Mouse (Mus musculus): ENCODE measurements at regions not wholly inside any gene's neighbourhood (a gene's known extent, or its start where the extent isn't known, plus 50 kb on each side); places are given as distances from the start of the nearest gene placed in this dataset.

GRCm38 (mm10) chr12:25254716-25255115 lies 157.8 kb upstream of the Id2 start:
- Histone ChIP-seq H3K4me1 (ENCODE audit: control insufficient read depth, insufficient read depth, low read length) (no peaks in the 10 kb centered on the region), H3K9me3 (replicated peaks; ENCODE audit: control insufficient read depth, low read length, poor library complexity, severe bottlenecking) (0 out of 2 replicates have a peak, but pooled peaks cover 4% of the 10 kb centered on the region), H3K27ac (ENCODE audit: low read length) (no peak overlapping the region), H3K4me3 (ENCODE audit: low read depth, low read length) (no peak overlapping the region), H3K4me2 (ENCODE audit: low read length) (no peak overlapping the region), H3K27me3 (ENCODE audit: control insufficient read depth, insufficient read depth, low read depth, low read length) (no peaks in the 10 kb centered on the region), H3K9ac (ENCODE audit: low read depth, low read length) (no peak overlapping the region), H3K36me3 (ENCODE audit: control insufficient read depth, insufficient read depth, low read length) (no peaks in the 10 kb centered on the region)
- 92% methylated on average over 6 of the region's 6 CpGs for WGBS
- ATAC-seq, result no peak

- Histone ChIP-seq H3K27ac (ENCODE audit: low read length) (no peak overlapping the region), H3K9me3 (replicated peaks; ENCODE audit: control insufficient read depth, low read length, poor library complexity, severe bottlenecking) (0 out of 2 replicates have a peak, but pooled peaks cover 4% of the 10 kb centered on the region), H3K4me2 (ENCODE audit: low read length) (no peak overlapping the region), H3K4me1 (ENCODE audit: control insufficient read depth, insufficient read depth, low read length) (no peaks in the 10 kb centered on the region), H3K4me3 (ENCODE audit: low read depth, low read length) (no peak overlapping the region), H3K36me3 (ENCODE audit: control insufficient read depth, insufficient read depth, low read length) (no peaks in the 10 kb centered on the region), H3K27me3 (ENCODE audit: control insufficient read depth, insufficient read depth, low read depth, low read length) (no peaks in the 10 kb centered on the region), H3K9ac (ENCODE audit: low read depth, low read length) (no peak overlapping the region)
- ATAC-seq, result no peak
- 87% methylated on average over 6 of the region's 6 CpGs for WGBS
These were observed 156.0 kb upstream of the Id2 start for GRCm38 (mm10) chr12:25252776-25253510.

- ATAC-seq, result no peak
- H3K27ac ChIP-seq (ENCODE audit: low read length), result no peak overlapping the region
- H3K9me3 ChIP-seq (replicated peaks; ENCODE audit: control insufficient read depth, low read length, poor library complexity, severe bottlenecking), result 0 out of 2 replicates have a peak, but pooled peaks cover 4% of the 10 kb centered on the region
- H3K36me3 ChIP-seq (ENCODE audit: control insufficient read depth, insufficient read depth, low read length), result no peaks in the 10 kb centered on the region
- no peak overlapping the region for H3K9ac ChIP-seq (ENCODE audit: low read depth, low read length)
- H3K4me1 ChIP-seq (ENCODE audit: control insufficient read depth, insufficient read depth, low read length), result no peaks in the 10 kb centered on the region
- H3K27me3 ChIP-seq (ENCODE audit: control insufficient read depth, insufficient read depth, low read depth, low read length), result no peaks in the 10 kb centered on the region
- WGBS, result 86% methylated on average over 4 of the region's 4 CpGs
- H3K4me3 ChIP-seq (ENCODE audit: low read depth, low read length), result no peak overlapping the region
- H3K4me2 ChIP-seq (ENCODE audit: low read length), result no peak overlapping the region
These were observed 154.7 kb upstream of the Id2 start for GRCm38 (mm10) chr12:25251411-25252171.

- Histone ChIP-seq H3K9me3 (replicated peaks; ENCODE audit: control insufficient read depth, low read length, poor library complexity, severe bottlenecking) (0 out of 2 replicates have a peak, but pooled peaks cover 4% of the 10 kb centered on the region), H3K4me2 (ENCODE audit: low read length) (no peak overlapping the region), H3K4me3 (ENCODE audit: low read depth, low read length) (no peak overlapping the region), H3K27ac (ENCODE audit: low read length) (no peak overlapping the region), H3K27me3 (ENCODE audit: control insufficient read depth, insufficient read depth, low read depth, low read length) (no peaks in the 10 kb centered on the region), H3K4me1 (ENCODE audit: control insufficient read depth, insufficient read depth, low read length) (no peaks in the 10 kb centered on the region), H3K9ac (ENCODE audit: low read depth, low read length) (no peak overlapping the region), H3K36me3 (ENCODE audit: control insufficient read depth, insufficient read depth, low read length) (no peaks in the 10 kb centered on the region)
- ATAC-seq, result no peak
- WGBS, result 10% methylated on average over 3 of the region's 3 CpGs
These were observed 153.9 kb upstream of the Id2 start for GRCm38 (mm10) chr12:25250881-25251280.

GRCm38 (mm10) chr12:25248681-25249366 lies 151.9 kb upstream of the Id2 start:
- H3K9me3 ChIP-seq (replicated peaks; ENCODE audit: control insufficient read depth, low read length, poor library complexity, severe bottlenecking), result 0 out of 2 replicates have a peak, but pooled peaks cover 4% of the 10 kb centered on the region
- no peak for ATAC-seq
- H3K36me3 ChIP-seq (ENCODE audit: control insufficient read depth, insufficient read depth, low read length), result no peaks in the 10 kb centered on the region
- no peak overlapping the region for H3K9ac ChIP-seq (ENCODE audit: low read depth, low read length)
- no peak overlapping the region for H3K4me3 ChIP-seq (ENCODE audit: low read depth, low read length)
- no peaks in the 10 kb centered on the region for H3K27me3 ChIP-seq (ENCODE audit: control insufficient read depth, insufficient read depth, low read depth, low read length)
- 69% methylated on average over 13 of the region's 13 CpGs for WGBS
- no peak overlapping the region for H3K4me2 ChIP-seq (ENCODE audit: low read length)
- peaks cover 3% of the 10 kb centered on the region; the same call in 1 of the 2 replicates for H3K4me1 ChIP-seq (ENCODE audit: control insufficient read depth, insufficient read depth, low read length)
- no peak overlapping the region for H3K27ac ChIP-seq (ENCODE audit: low read length)

- Histone ChIP-seq H3K36me3 (ENCODE audit: control insufficient read depth, insufficient read depth, low read length) (no peaks in the 10 kb centered on the region), H3K9me3 (replicated peaks; ENCODE audit: control insufficient read depth, low read length, poor library complexity, severe bottlenecking) (no peaks in the 10 kb centered on the region), H3K4me3 (ENCODE audit: low read depth, low read length) (no peak overlapping the region), H3K9ac (ENCODE audit: low read depth, low read length) (no peak overlapping the region), H3K4me1 (ENCODE audit: control insufficient read depth, insufficient read depth, low read length) (peaks cover 3% of the 10 kb centered on the region; the same call in 1 of the 2 replicates), H3K27ac (ENCODE audit: low read length) (no peak overlapping the region), H3K4me2 (ENCODE audit: low read length) (no peak overlapping the region), H3K27me3 (ENCODE audit: control insufficient read depth, insufficient read depth, low read depth, low read length) (no peaks in the 10 kb centered on the region)
- 91% methylated on average over 7 of the region's 7 CpGs for WGBS
- ATAC-seq, result no peak
These were observed 149.6 kb upstream of the Id2 start for GRCm38 (mm10) chr12:25246566-25246965.

- ATAC-seq, result no peak
- H3K4me3 ChIP-seq (ENCODE audit: low read depth, low read length), result no peak overlapping the region
- WGBS, result 87% methylated on average over 5 of the region's 5 CpGs
- no peak overlapping the region for H3K4me2 ChIP-seq (ENCODE audit: low read length)
- H3K4me1 ChIP-seq (ENCODE audit: control insufficient read depth, insufficient read depth, low read length), result peaks cover 3% of the 10 kb centered on the region; the same call in 1 of the 2 replicates
- H3K36me3 ChIP-seq (ENCODE audit: control insufficient read depth, insufficient read depth, low read length), result no peaks in the 10 kb centered on the region
- H3K27me3 ChIP-seq (ENCODE audit: control insufficient read depth, insufficient read depth, low read depth, low read length), result no peaks in the 10 kb centered on the region
- H3K9me3 ChIP-seq (replicated peaks; ENCODE audit: control insufficient read depth, low read length, poor library complexity, severe bottlenecking), result no peaks in the 10 kb centered on the region
- H3K9ac ChIP-seq (ENCODE audit: low read depth, low read length), result no peak overlapping the region
- H3K27ac ChIP-seq (ENCODE audit: low read length), result no peak overlapping the region
These were observed 148.7 kb upstream of the Id2 start for GRCm38 (mm10) chr12:25245661-25246060.

- no peaks in the 10 kb centered on the region for H3K27me3 ChIP-seq (ENCODE audit: control insufficient read depth, insufficient read depth, low read depth, low read length)
- no peak overlapping the region for H3K9ac ChIP-seq (ENCODE audit: low read depth, low read length)
- H3K36me3 ChIP-seq (ENCODE audit: control insufficient read depth, insufficient read depth, low read length), result no peaks in the 10 kb centered on the region
- no peaks in the 10 kb centered on the region for H3K9me3 ChIP-seq (replicated peaks; ENCODE audit: control insufficient read depth, low read length, poor library complexity, severe bottlenecking)
- 95% methylated on average over 5 of the region's 5 CpGs for WGBS
- no peak overlapping the region for H3K27ac ChIP-seq (ENCODE audit: low read length)
- no peak for ATAC-seq
- no peak overlapping the region for H3K4me2 ChIP-seq (ENCODE audit: low read length)
- peaks cover 3% of the 10 kb centered on the region; the same call in 1 of the 2 replicates for H3K4me1 ChIP-seq (ENCODE audit: control insufficient read depth, insufficient read depth, low read length)
- no peak overlapping the region for H3K4me3 ChIP-seq (ENCODE audit: low read depth, low read length)
These were observed 148.3 kb upstream of the Id2 start for GRCm38 (mm10) chr12:25245251-25245650.

Data from midbrain, embryonic 16.5 days (tissue).